In genomic region chr7:41499389-41500049, GRCm38 (mm10) we compare ENCODE assay signal across 7 mouse cellular contexts. TPM values are rescaled to one million over a fixed set of nuclear protein-coding genes. Genes with fewer than 3 reads are reported as not detected.
A peak's percentile ranks its signal among the peaks of the same experiment; 100 is the strongest.
DNase-seq lines count a peak whose midpoint lies in the region; ATAC-seq lines count a peak whose summit lies in the region.

Gene Gm20449 (minus strand): TSS chr7:41499417.
Gene AW146154 (minus strand): TSS chr7:41499890.

- H3K27me3 ChIP-seq in embryonic facial prominence, embryonic 12.5 days = no peaks in the 10 kb centered on the region
- no peaks in the 10 kb centered on the region for H3K27me3 ChIP-seq in limb, embryonic 11.5 days (ENCODE audit: control insufficient read depth, insufficient read depth, low read length)
- no peaks in the 10 kb centered on the region for H3K27me3 ChIP-seq in midbrain, embryonic 14.5 days (ENCODE audit: control insufficient read depth, insufficient read depth, low read length)

- H3K4me1 ChIP-seq in embryonic facial prominence, embryonic 12.5 days = no peaks in the 10 kb centered on the region
- no peaks in the 10 kb centered on the region for H3K4me1 ChIP-seq in limb, embryonic 11.5 days (ENCODE audit: control insufficient read depth, insufficient read depth, low read length)
- H3K4me1 ChIP-seq in midbrain, embryonic 14.5 days (ENCODE audit: control insufficient read depth, insufficient read depth, low read length) = no peaks in the 10 kb centered on the region

- WGBS in embryonic facial prominence, embryonic 12.5 days = 1% methylated on average over 18 of the region's 18 CpGs
- under 1% methylated on average over 18 of the region's 18 CpGs for WGBS in limb, embryonic 11.5 days
- WGBS in midbrain, embryonic 14.5 days = under 1% methylated on average over 18 of the region's 18 CpGs

- H3K4me2 ChIP-seq in embryonic facial prominence, embryonic 12.5 days (replicated peaks) = peak within 1 kb of the TSS; percentile 59
- peak within 1 kb of the TSS; percentile 67 for H3K4me2 ChIP-seq in limb, embryonic 11.5 days (ENCODE audit: low read depth, severe bottlenecking)
- peak within 1 kb of the TSS; percentile 88 for H3K4me2 ChIP-seq in midbrain, embryonic 14.5 days (ENCODE audit: low read length)

- DNase-seq in adrenal gland, postnatal 25 days = peak; percentile 95
- DNase-seq in heart, adult 11 months = peak; percentile 100
- peak; percentile 100 for DNase-seq in kidney, adult 18-20 months
- DNase-seq in limb, embryonic 11.5 days (ENCODE audit: low spot score) = peak; percentile 86
- DNase-seq in midbrain, embryonic 14.5 days = peak; percentile 95
- peak; percentile 91 to 97 for DNase-seq in spleen, adult 18-20 months

- H3K9ac ChIP-seq in embryonic facial prominence, embryonic 12.5 days = peak within 1 kb of the TSS; percentile 64
- H3K9ac ChIP-seq in limb, embryonic 11.5 days (ENCODE audit: low read length) = peak within 1 kb of the TSS; percentile 56
- peak within 1 kb of the TSS; percentile 42; the same call in 1 of the 2 replicates for H3K9ac ChIP-seq in midbrain, embryonic 14.5 days (replicated peaks; ENCODE audit: low read length)

- peak within 1 kb of the TSS; percentile 50; the same call in 1 of the 2 replicates for H3K27ac ChIP-seq in embryonic facial prominence, embryonic 12.5 days
- H3K27ac ChIP-seq in limb, embryonic 11.5 days (replicated peaks; ENCODE audit: low read depth, low read length) = no peak within 1 kb of the TSS
- 0 out of 2 replicates have a peak within 1 kb of the TSS, but pooled peaks have one; percentile 63 for H3K27ac ChIP-seq in midbrain, embryonic 14.5 days (replicated peaks; ENCODE audit: low read depth, low read length)

- H3K4me3 ChIP-seq in embryonic facial prominence, embryonic 12.5 days = peak within 1 kb of the TSS; percentile 54
- H3K4me3 ChIP-seq in limb, embryonic 11.5 days (ENCODE audit: low read depth, low read length) = peak within 1 kb of the TSS; percentile 54
- peak within 1 kb of the TSS; percentile 62 for H3K4me3 ChIP-seq in midbrain, embryonic 14.5 days (replicated peaks; ENCODE audit: low read depth, low read length)

- peaks cover 5% of the 10 kb centered on the region; the same call in 1 of the 2 replicates for H3K36me3 ChIP-seq in embryonic facial prominence, embryonic 12.5 days
- H3K36me3 ChIP-seq in limb, embryonic 11.5 days (ENCODE audit: control insufficient read depth, insufficient read depth, low read length) = peaks cover 2% of the 10 kb centered on the region; the same call in 1 of the 2 replicates
- H3K36me3 ChIP-seq in midbrain, embryonic 14.5 days (ENCODE audit: control insufficient read depth, insufficient read depth, low read length) = no peaks in the 10 kb centered on the region

- ATAC-seq in embryonic facial prominence, embryonic 12.5 days (ENCODE audit: insufficient number of reproducible peaks, insufficient read depth, low FRiP score, low TSS enrichment) = peak; percentile 96
- ATAC-seq in limb, embryonic 11.5 days (ENCODE audit: insufficient number of reproducible peaks, low FRiP score, low TSS enrichment, low read depth) = peak; percentile 97
- ATAC-seq in midbrain, embryonic 14.5 days (ENCODE audit: low FRiP score, low TSS enrichment) = peak; percentile 98

- H3K9me3 ChIP-seq in embryonic facial prominence, embryonic 12.5 days = 0 out of 2 replicates have a peak, but pooled peaks cover 3% of the 10 kb centered on the region
- H3K9me3 ChIP-seq in limb, embryonic 11.5 days (ENCODE audit: control insufficient read depth, low read length) = no peaks in the 10 kb centered on the region; the same call in 1 of the 2 replicates
- peaks cover 7% of the 10 kb centered on the region; the same call in 1 of the 2 replicates for H3K9me3 ChIP-seq in midbrain, embryonic 14.5 days (ENCODE audit: control insufficient read depth, low read length)

RNA-seq across cellular contexts. Expression of gene Gm20449, which starts in this region (rescaled TPM):
- total RNA-seq in adrenal gland, postnatal 25 days (2021) = 0.12 and 0.38 TPM in 2 replicates
- polyA plus RNA-seq in embryonic facial prominence, embryonic 12.5 days (2016; fragmentation: Nextera tagmentation; extraction: Ambion mirVana) = 0.14 and 0.26 TPM in 2 replicates
- polyA plus RNA-seq in limb, embryonic 11.5 days (2014; fragmentation: Nextera tagmentation; extraction: Ambion mirVana) = 0.13 TPM in 1 of 2 replicates, not detected in the other
- 0.11 and 0.18 TPM in 2 replicates for polyA plus RNA-seq in midbrain, embryonic 14.5 days (2014; fragmentation: Nextera tagmentation; extraction: Ambion mirVana)

RNA-seq across cellular contexts. Expression of gene AW146154, which starts in this region (rescaled TPM):
- 13.1 and 14.4 TPM in 2 replicates for total RNA-seq in adrenal gland, postnatal 25 days (2021)
- 12.4 and 15.1 TPM in 2 replicates for polyA plus RNA-seq in embryonic facial prominence, embryonic 12.5 days (2016; fragmentation: Nextera tagmentation; extraction: Ambion mirVana)
- polyA plus RNA-seq in limb, embryonic 11.5 days (2014; fragmentation: Nextera tagmentation; extraction: Ambion mirVana) = 10.5 and 12.7 TPM in 2 replicates
- polyA plus RNA-seq in midbrain, embryonic 14.5 days (2014; fragmentation: Nextera tagmentation; extraction: Ambion mirVana) = 3.6 and 4.5 TPM in 2 replicates
